Mouse (Mus musculus): Measurements from ENCODE around the gene Gm5485. TPM values are rescaled to one million over a fixed set of nuclear protein-coding genes. Genes with fewer than 3 reads are reported as not detected.

The Gm5485 gene
- total and polyA plus RNA-seq, 3 experiments = not detected

DNA sequence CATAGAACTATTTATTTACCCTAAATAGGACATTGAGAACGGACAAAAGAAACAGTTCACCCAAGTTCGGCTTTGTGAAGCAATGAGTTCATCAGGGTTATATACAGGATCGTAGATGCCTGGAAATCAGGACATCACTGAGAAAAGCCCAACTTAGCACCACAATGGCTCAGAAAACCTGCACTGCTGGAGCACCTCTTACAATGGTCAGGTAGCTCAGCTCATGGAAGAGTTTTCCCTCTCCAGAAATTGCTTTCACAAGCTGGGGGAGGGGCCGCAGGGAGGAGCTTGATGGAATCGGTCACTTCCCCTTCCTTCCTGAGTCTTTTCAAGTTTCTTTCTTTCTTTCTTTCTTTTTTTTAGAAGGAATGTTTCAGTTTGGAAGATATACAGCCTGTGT is 56.5 kb downstream of the Gm5485 start:
- no peak for DNase-seq (ENCODE audit: extremely low read depth)
- in situ Hi-C loops (cut with MboI; ENCODE audit: low pct_ligation_motif_present, low pct_unique_long_range_greater_than_20kb, low sequenced_read_pairs) = no loop called here
- Histone ChIP-seq H3K4me3 (replicated peaks in 1 of 3; ENCODE audit: low read depth in 2 of 3, low read length in 2 of 3, poor library complexity in 1 of 3) (no peak overlapping the region), H3K36me3 (replicated peaks in 1 of 2; ENCODE audit: control insufficient read depth in 1 of 2, insufficient read depth in 1 of 2, low read length in 1 of 2) (no peaks in the 10 kb centered on the region), H3K27me3 (replicated peaks) (no peaks in the 10 kb centered on the region), H3K4me2 (ENCODE audit: insufficient read depth, low read depth, poor library complexity, severe bottlenecking) (no peak overlapping the region), H3K79me2 (replicated peaks; ENCODE audit: control insufficient read depth, extremely low read depth, insufficient read depth, poor library complexity, severe bottlenecking) (no peaks in the 10 kb centered on the region), H3K9ac (ENCODE audit: insufficient read depth, low read depth) (no peak overlapping the region), H3K27ac (ENCODE audit: insufficient read depth, low read depth) (no peak overlapping the region), H3K4me1 (ENCODE audit: control insufficient read depth in 1 of 2, insufficient read depth in 2 of 2) (no peaks in the 10 kb centered on the region), H3K9me3 (replicated peaks; ENCODE audit: low read length) (peaks cover 69% of the 10 kb centered on the region)
- dilution Hi-C loops (cut with MboI; ENCODE audit: extremely low pct_ligation_motif_present, extremely low pct_unique_long_range_greater_than_20kb, low sequenced_read_pairs) = no loop called here
- TF ChIP-seq USF2 (conservative IDR thresholded peaks at IDR 0.05; ENCODE audit: low read depth, low read length) = no peak
- no peak for TF ChIP-seq GABPA (IDR thresholded peaks at IDR 0.05; ENCODE audit: insufficient replicate concordance, low read depth, low read length)
- TF ChIP-seq USF1 (IDR thresholded peaks at IDR 0.05; ENCODE audit: low read depth, low read length) = no peak
- no peak for TF ChIP-seq MYC (IDR thresholded peaks at IDR 0.05; ENCODE audit: low read depth, low read length)
- TF ChIP-seq MEF2A (IDR thresholded peaks at IDR 0.05; ENCODE audit: borderline replicate concordance, low read depth, low read length) = no peak
- no peak for TF ChIP-seq E2F4 (IDR thresholded peaks at IDR 0.05; ENCODE audit: insufficient replicate concordance, low read depth, low read length)
- no peak for TF ChIP-seq MAFK (IDR thresholded peaks at IDR 0.05; ENCODE audit: insufficient replicate concordance, low read length)
- TF ChIP-seq POLR2AphosphoS2 (IDR thresholded peaks at IDR 0.05; ENCODE audit: low read depth, low read length) = no peak
- no peak for TF ChIP-seq NRF1 (IDR thresholded peaks at IDR 0.05; ENCODE audit: low read depth, low read length)
- no peak for TF ChIP-seq JUND (conservative IDR thresholded peaks at IDR 0.05; ENCODE audit: low read depth, low read length)
- no peak for TF ChIP-seq MXI1 (IDR thresholded peaks at IDR 0.05; ENCODE audit: low read depth, low read length)
- TF ChIP-seq TCF12 (IDR thresholded peaks at IDR 0.05; ENCODE audit: low read depth, low read length) = no peak

Other genes starting within 250 kb of the Gm5485 start
- not detected in 2 replicates for gene Dppa4, start 128.7 kb downstream of the Gm5485 start, total RNA-seq (2012; rRNA removed)
- not detected in 2 replicates for gene Dppa4, start 128.7 kb downstream of the Gm5485 start, total RNA-seq (2014; rRNA removed)
- gene Dppa4, start 128.7 kb downstream of the Gm5485 start, polyA plus RNA-seq (2012; ENCODE audit: insufficient read length, low read depth) = not detected in 2 replicates
- gene Dppa2, start 108.5 kb downstream of the Gm5485 start, total RNA-seq (2012; rRNA removed) = not detected in 2 replicates
- not detected in 2 replicates for gene Dppa2, start 108.5 kb downstream of the Gm5485 start, total RNA-seq (2014; rRNA removed)
- 0.13 TPM in 1 of 2 replicates, not detected in the other for gene Dppa2, start 108.5 kb downstream of the Gm5485 start, polyA plus RNA-seq (2012; ENCODE audit: insufficient read length, low read depth)
- gene Morc1, start 18.8 kb upstream of the Gm5485 start, total RNA-seq (2012; rRNA removed) = 0.64 and 0.80 TPM in 2 replicates
- gene Morc1, start 18.8 kb upstream of the Gm5485 start, total RNA-seq (2014; rRNA removed) = not detected in 2 replicates
- gene Morc1, start 18.8 kb upstream of the Gm5485 start, polyA plus RNA-seq (2012; ENCODE audit: insufficient read length, low read depth) = not detected in 2 replicates